Mouse (Mus musculus) bone marrow, adult 2 months (tissue): Measurements from ENCODE around the gene Olfr1391. TPM values are rescaled to one million over a fixed set of nuclear protein-coding genes. Genes with fewer than 3 reads are reported as not detected.

Experiments
- H3K27ac ChIP-seq: fragments of 200-500 bp; 2 replicates; pipeline ENCODE4 v1.5.1; 2012; ENCODE audit warnings: low read depth, mild to moderate bottlenecking, control low read depth, inconsistent platforms, low read length; ENCODE audit not compliant: control insufficient read depth, poor library complexity, insufficient read depth
- H3K4me1 ChIP-seq: fragments of 200-500 bp; 2 replicates; pipeline ENCODE4 v1.6.1; 2011; ENCODE audit warnings: low read length; ENCODE audit not compliant: control insufficient read depth, insufficient read depth
- H3K4me3 ChIP-seq: fragments of 200-500 bp; replicated peaks from 2 replicates; pipeline ENCODE3; 2011; ENCODE audit warnings: mild to moderate bottlenecking, low read depth, low read length, control low read depth; ENCODE audit not compliant: control insufficient read depth
- CTCF ChIP-seq: fragments of 200-500 bp; IDR thresholded peaks from 2 replicates; pipeline ENCODE4 v1.5.1; 2011; ENCODE audit warnings: low read length, control low read depth; ENCODE audit not compliant: control insufficient read depth, insufficient read depth
- POLR2A ChIP-seq: fragments of 200-500 bp; IDR thresholded peaks from 2 replicates; pipeline ENCODE4 v1.6.1; 2011; ENCODE audit warnings: low read depth, mild to moderate bottlenecking, control low read depth, low read length, borderline replicate concordance; ENCODE audit not compliant: control insufficient read depth
- WGBS: fragments of 180-500 bp; shearing (Covaris S2); methylation state at CpG from one replicate; pipeline ENCODE4 v1.1.7; 2018; 5-methylcytosine and 5-hydroxymethylcytosine counted together
- polyA plus RNA-seq: library from polyadenylated mRNA; stranded (reverse); fragments of >200 nt; gene quantifications from 2 replicates; pipeline ENCODE4 v1.2.4, GENCODE M21; 2011; ENCODE audit warnings: low replicate concordance; ENCODE audit not compliant: missing spikeins, insufficient read depth, insufficient read length

Olfr1391 gene
- polyA plus RNA-seq, 1 experiment: not detected

- Histone ChIP-seq H3K4me1 (no peaks in the 10 kb centered on the region), H3K27ac (no peak within 1 kb of the TSS), H3K4me3 (no peak within 1 kb of the TSS)
- TF ChIP-seq CTCF (no peak), POLR2A (no peak)
- 80% methylated on average over 1 of the region's 1 CpGs for WGBS
Observed at GRCm38 (mm10) chr11:49334888-49335287, 12.3 kb downstream of the Olfr1391 start, which contains the start of gene Olfr1390. Gene Olfr1390 (plus strand): TSS chr11:49335188.

GRCm38 (mm10) chr11:49337150-49337832, 14.7 kb downstream of the Olfr1391 start:
- Histone ChIP-seq H3K4me1 (no peaks in the 10 kb centered on the region), H3K27ac (no peak overlapping the region), H3K4me3 (no peak overlapping the region)
- TF ChIP-seq POLR2A (no peak), CTCF (no peak)
- 23% methylated on average over 4 of the region's 4 CpGs for WGBS

Other genes starting within 250 kb of the Olfr1391 start
- 18.2 and 26.2 TPM in 2 replicates for gene Ifi47, start 246.2 kb upstream of the Olfr1391 start, polyA plus RNA-seq
- gene Olfr1396, start 207.9 kb upstream of the Olfr1391 start, polyA plus RNA-seq: not detected in 2 replicates
- gene Olfr1395, start 180.5 kb upstream of the Olfr1391 start, polyA plus RNA-seq: not detected in 2 replicates
- gene Olfr1394, start 168.4 kb upstream of the Olfr1391 start, polyA plus RNA-seq: not detected in 2 replicates
- 2.1 and 4.9 TPM in 2 replicates for gene Btnl9, start 135.6 kb upstream of the Olfr1391 start, polyA plus RNA-seq
- gene Zfp62, start 119.5 kb upstream of the Olfr1391 start, polyA plus RNA-seq: 10.4 and 12.0 TPM in 2 replicates
- 37.4 and 63.1 TPM in 2 replicates for gene Mgat1, start 78.6 kb upstream of the Olfr1391 start, polyA plus RNA-seq
- 0.50 TPM in 1 of 2 replicates, not detected in the other for gene Olfr1393, start 44.4 kb upstream of the Olfr1391 start, polyA plus RNA-seq
- gene Olfr1392, start 37.5 kb upstream of the Olfr1391 start, polyA plus RNA-seq: not detected in 2 replicates
- gene Olfr10, start 18.0 kb upstream of the Olfr1391 start, polyA plus RNA-seq: not detected in 2 replicates
- gene Olfr1390, start 12.4 kb downstream of the Olfr1391 start, polyA plus RNA-seq: not detected in 2 replicates
- not detected in 2 replicates for gene Olfr1389, start 100.3 kb downstream of the Olfr1391 start, polyA plus RNA-seq
- 0.54 and 0.65 TPM in 2 replicates for gene Olfr1388, start 113.9 kb downstream of the Olfr1391 start, polyA plus RNA-seq
- not detected in 2 replicates for gene Olfr1387, start 132.6 kb downstream of the Olfr1391 start, polyA plus RNA-seq
- not detected in 2 replicates for gene Olfr1386, start 142.3 kb downstream of the Olfr1391 start, polyA plus RNA-seq
- gene Olfr1385, start 166.3 kb downstream of the Olfr1391 start, polyA plus RNA-seq: 1.1 TPM in 2 replicates
- not detected in 2 replicates for gene Olfr1384, start 184.0 kb downstream of the Olfr1391 start, polyA plus RNA-seq
- not detected in 2 replicates for gene Olfr1383, start 196.9 kb downstream of the Olfr1391 start, polyA plus RNA-seq
- gene Olfr1382, start 205.5 kb downstream of the Olfr1391 start, polyA plus RNA-seq: not detected in 2 replicates
- gene Olfr1381, start 220.7 kb downstream of the Olfr1391 start, polyA plus RNA-seq: not detected in 2 replicates
- not detected in 2 replicates for gene Olfr1380, start 234.1 kb downstream of the Olfr1391 start, polyA plus RNA-seq